Mouse (Mus musculus): ENCODE measurements around the gene Fbxo41.

Gene Fbxo41

GRCm38 (mm10) chr6:85502103-85502910 is 487 bp downstream of the Fbxo41 start:
- TF ChIP-seq GATA4 (IDR thresholded peaks at IDR 0.05; ENCODE audit: insufficient replicate concordance, low read length), result no peak

DNA sequence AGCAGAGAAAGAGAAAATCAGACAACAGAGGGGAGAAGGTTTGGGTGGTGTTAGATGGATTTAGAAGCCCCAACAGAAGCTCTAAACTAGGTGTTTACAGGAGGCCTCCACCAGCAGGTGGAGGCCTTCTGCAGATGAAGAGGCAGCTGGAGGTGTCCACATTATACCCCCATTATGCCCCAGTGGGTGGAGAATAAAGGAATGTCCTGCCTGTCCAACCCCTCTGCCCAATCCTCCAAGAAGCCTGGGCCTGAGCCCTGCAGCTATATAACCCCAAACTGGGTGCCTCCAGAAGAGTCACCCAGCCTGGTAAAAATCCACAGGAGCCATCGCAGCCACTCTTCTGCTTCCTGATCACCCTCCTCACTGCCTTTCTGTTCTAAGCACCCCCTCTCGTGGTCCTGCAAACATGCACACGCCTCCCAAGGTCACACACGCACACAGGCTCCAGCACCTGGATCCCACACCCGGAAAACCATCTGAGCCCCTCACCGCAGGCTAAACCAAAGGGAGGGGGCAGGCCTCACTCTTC is 1.2 kb downstream of the Fbxo41 start:
- no peak for TF ChIP-seq GATA4 (IDR thresholded peaks at IDR 0.05; ENCODE audit: insufficient replicate concordance, low read length)

DNA sequence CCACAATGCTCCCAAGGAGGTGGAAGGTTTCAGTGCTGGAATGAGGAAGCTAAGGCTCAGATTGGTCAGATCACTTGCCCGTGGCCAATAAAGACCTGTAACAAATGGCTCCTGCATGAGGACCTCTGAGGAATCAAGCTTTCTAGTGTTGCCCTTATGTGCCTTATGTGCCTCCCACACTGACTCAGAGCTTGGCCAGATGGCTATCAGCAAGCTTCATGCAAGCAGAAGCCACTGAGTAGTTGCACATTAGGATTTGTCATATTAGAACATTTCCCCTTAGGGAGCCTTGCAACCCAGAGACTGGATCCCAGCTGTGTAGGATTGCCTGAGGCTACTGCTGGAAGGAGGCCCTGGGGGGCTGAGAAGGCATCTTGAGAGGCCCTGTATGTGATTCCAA is 2.4 kb downstream of the Fbxo41 start:
- no peak for TF ChIP-seq GATA4 (IDR thresholded peaks at IDR 0.05; ENCODE audit: insufficient replicate concordance, low read length)

DNA sequence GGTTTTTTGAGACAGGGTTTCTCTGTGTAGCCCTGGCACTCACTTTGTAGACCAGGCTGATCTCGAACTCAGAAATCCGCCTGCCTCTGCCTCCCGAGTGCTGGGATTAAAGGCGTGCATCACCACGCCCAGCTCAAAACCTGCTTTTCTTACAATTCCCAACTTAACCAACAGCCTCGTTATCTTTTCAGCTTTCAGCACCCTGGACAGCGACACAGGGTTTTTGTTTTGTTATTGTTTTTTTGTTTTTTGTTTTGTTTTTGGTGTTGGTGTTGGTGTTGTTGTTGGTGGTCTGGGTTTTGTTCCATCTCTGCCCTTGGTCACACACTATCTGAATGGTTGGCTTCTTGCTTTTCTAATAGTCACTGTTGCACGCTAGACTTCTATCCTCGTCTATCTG is 4.6 kb downstream of the Fbxo41 start:
- no peak for TF ChIP-seq GATA4 (IDR thresholded peaks at IDR 0.05; ENCODE audit: insufficient replicate concordance, low read length)

DNA sequence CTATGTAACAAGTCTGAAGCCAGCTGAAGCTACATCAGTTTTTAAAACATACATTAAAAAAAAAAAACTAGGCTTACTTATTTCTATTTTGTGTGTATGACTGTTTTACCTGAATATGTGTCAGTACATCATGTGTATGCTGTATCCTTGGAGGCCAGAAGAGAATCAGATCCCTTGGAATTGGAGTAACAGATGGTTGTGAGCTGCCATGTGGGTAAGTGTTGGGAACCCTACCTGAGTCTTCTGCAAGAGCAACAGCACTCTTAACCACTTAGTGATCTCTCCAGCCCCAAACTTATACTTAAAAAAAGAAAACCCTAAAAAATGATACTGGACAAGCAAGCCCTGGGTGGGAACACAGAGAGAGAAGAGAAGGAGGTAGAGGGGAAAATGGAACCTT is 5.8 kb downstream of the Fbxo41 start:
- no peak for TF ChIP-seq GATA4 (IDR thresholded peaks at IDR 0.05; ENCODE audit: insufficient replicate concordance, low read length)

- no peak for TF ChIP-seq GATA4 (IDR thresholded peaks at IDR 0.05; ENCODE audit: insufficient replicate concordance, low read length)
These were observed 11.2 kb downstream of the Fbxo41 start for GRCm38 (mm10) chr6:85491606-85492005.

GRCm38 (mm10) chr6:85490252-85490651 is 12.5 kb downstream of the Fbxo41 start:
- no peak for TF ChIP-seq GATA4 (IDR thresholded peaks at IDR 0.05; ENCODE audit: insufficient replicate concordance, low read length)

GRCm38 (mm10) chr6:85489717-85490116 is 13.1 kb downstream of the Fbxo41 start:
- TF ChIP-seq GATA4 (IDR thresholded peaks at IDR 0.05; ENCODE audit: insufficient replicate concordance, low read length), result no peak

DNA sequence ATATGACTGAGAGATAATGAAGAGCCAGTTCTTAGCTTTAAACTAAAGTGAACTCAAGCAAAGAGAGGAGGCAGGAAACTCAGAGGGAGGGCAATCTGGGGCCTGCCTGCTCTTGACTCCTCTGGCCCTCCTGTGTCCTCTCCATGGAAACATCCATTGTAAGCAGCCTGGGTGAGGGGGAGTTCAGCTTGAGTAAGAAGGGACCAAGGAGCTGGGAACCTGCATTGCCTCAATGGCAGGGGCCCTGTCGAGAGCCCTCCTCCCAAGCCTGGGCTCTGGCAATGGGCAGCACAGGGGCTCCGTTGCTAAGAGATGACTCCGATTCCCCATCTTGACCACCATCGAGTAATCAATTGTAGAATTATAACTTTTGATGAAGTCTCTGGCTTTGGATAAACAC is 14.3 kb downstream of the Fbxo41 start:
- no peak for TF ChIP-seq GATA4 (IDR thresholded peaks at IDR 0.05; ENCODE audit: insufficient replicate concordance, low read length)

- no peak for TF ChIP-seq GATA4 (IDR thresholded peaks at IDR 0.05; ENCODE audit: insufficient replicate concordance, low read length)
These were observed 17.1 kb downstream of the Fbxo41 start for GRCm38 (mm10) chr6:85485738-85486137.

GRCm38 (mm10) chr6:85483843-85484721 is 18.7 kb downstream of the Fbxo41 start:
- TF ChIP-seq GATA4 (IDR thresholded peaks at IDR 0.05; ENCODE audit: insufficient replicate concordance, low read length), result no peak

- no peak for TF ChIP-seq GATA4 (IDR thresholded peaks at IDR 0.05; ENCODE audit: insufficient replicate concordance, low read length)
These were observed 22.1 kb downstream of the Fbxo41 start for GRCm38 (mm10) chr6:85480685-85481084.

- TF ChIP-seq GATA4 (IDR thresholded peaks at IDR 0.05; ENCODE audit: insufficient replicate concordance, low read length), result no peak
These were observed 22.8 kb downstream of the Fbxo41 start for GRCm38 (mm10) chr6:85479979-85480378.

- no peak for TF ChIP-seq GATA4 (IDR thresholded peaks at IDR 0.05; ENCODE audit: insufficient replicate concordance, low read length)
These were observed 24.4 kb downstream of the Fbxo41 start for GRCm38 (mm10) chr6:85478416-85478815.

DNA sequence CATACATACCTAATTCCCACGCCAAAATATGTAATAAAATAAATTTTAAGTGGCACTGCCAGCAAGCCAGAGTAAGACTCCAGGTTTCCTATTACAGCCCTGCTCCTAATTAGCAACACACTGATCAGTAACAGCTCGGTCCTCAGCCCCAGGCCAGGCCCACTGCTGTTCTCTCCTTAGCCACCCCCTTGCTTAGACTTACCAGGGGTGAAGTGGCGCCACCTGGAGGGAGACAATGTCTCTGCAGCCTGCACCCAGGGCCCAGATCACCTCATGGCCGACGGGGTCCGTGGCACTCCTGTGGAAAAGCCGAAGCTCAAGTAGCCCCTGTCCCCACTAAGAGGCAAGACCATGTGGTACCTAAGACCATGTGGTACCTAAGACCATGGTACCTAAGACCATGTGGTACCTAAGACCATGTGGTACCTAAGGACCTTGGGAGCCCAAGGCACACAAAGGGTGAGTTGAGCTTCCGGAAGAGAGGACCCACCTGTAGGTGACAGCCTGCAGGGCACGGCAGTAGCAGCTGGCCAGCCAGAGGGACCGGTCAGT is 25.4 kb downstream of the Fbxo41 start:
- TF ChIP-seq GATA4 (IDR thresholded peaks at IDR 0.05; ENCODE audit: insufficient replicate concordance, low read length), result no peak

- TF ChIP-seq GATA4 (IDR thresholded peaks at IDR 0.05; ENCODE audit: insufficient replicate concordance, low read length), result no peak
These were observed 27.2 kb downstream of the Fbxo41 start for GRCm38 (mm10) chr6:85475581-85475980.

Measured in liver, adult (tissue).